7 mouse cellular contexts compared by ENCODE assay signal in the genomic region with DNA sequence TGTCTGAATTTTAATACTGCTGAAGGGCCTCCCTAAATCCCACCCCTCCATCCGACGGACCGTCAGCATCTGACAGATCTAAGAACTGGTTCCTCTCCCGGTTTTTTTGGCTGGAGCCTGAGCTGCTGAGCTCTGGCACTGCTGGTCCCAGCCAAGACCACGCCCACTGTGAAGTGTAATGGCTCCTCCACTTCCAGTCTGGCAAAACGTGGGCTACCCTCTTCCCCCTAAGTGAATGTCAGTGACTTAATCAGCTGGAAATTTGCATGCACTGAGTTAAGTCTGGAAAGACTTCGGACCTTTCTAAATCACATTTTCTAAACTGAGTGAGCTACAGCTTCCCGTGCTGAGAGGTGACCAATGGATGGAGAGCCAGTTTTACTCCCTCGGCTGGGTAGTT. TPM values are rescaled to one million over a fixed set of nuclear protein-coding genes. Genes with fewer than 3 reads are reported as not detected.
DNase-seq lines count a peak whose midpoint lies in the region; ATAC-seq and TF ChIP-seq lines count a peak whose summit lies in the region.

No protein-coding gene starts in this region.

- no peak overlapping the region for H3K4me2 ChIP-seq in midbrain, embryonic 13.5 days (replicated peaks)
- no peak overlapping the region for H3K4me2 ChIP-seq in midbrain, embryonic 15.5 days
- H3K4me2 ChIP-seq in embryonic facial prominence, embryonic 12.5 days (replicated peaks): no peak overlapping the region
- no peak overlapping the region for H3K4me2 ChIP-seq in limb, embryonic 15.5 days

- ATAC-seq in midbrain, embryonic 13.5 days: 0 out of 2 replicates have a peak, but pooled peaks have one; percentile 44
- ATAC-seq in midbrain, embryonic 15.5 days (replicated peaks): no peak
- ATAC-seq in embryonic facial prominence, embryonic 12.5 days (ENCODE audit: insufficient number of reproducible peaks, insufficient read depth, low FRiP score, low TSS enrichment): no peak
- ATAC-seq in limb, embryonic 15.5 days (ENCODE audit: insufficient number of reproducible peaks, low FRiP score, low TSS enrichment, low read depth): peak; percentile 56

- H3K9ac ChIP-seq in midbrain, embryonic 13.5 days (replicated peaks): no peak overlapping the region
- no peak overlapping the region for H3K9ac ChIP-seq in midbrain, embryonic 15.5 days
- no peak overlapping the region for H3K9ac ChIP-seq in embryonic facial prominence, embryonic 12.5 days
- no peak overlapping the region for H3K9ac ChIP-seq in limb, embryonic 15.5 days

- H3K4me3 ChIP-seq in midbrain, embryonic 13.5 days (replicated peaks): no peak overlapping the region
- H3K4me3 ChIP-seq in midbrain, embryonic 15.5 days: no peak overlapping the region
- H3K4me3 ChIP-seq in embryonic facial prominence, embryonic 12.5 days: no peak overlapping the region
- H3K4me3 ChIP-seq in heart, embryonic 10.5 days: no peak overlapping the region
- no peak overlapping the region for H3K4me3 ChIP-seq in limb, embryonic 15.5 days
- no peak overlapping the region for H3K4me3 ChIP-seq in thymus, adult 2 months (ENCODE audit: control insufficient read depth, insufficient read depth, low read length)

- TF ChIP-seq POLR2A in thymus, adult 2 months (IDR thresholded peaks at IDR 0.05; ENCODE audit: control insufficient read depth, extremely low read depth, insufficient read depth, low read length, poor library complexity): no peak

- no peak for TF ChIP-seq CTCF in thymus, adult 2 months (IDR thresholded peaks at IDR 0.05; ENCODE audit: borderline replicate concordance, control insufficient read depth, extremely low read depth, insufficient read depth, low read length, poor library complexity)

- no peaks in the 10 kb centered on the region for H3K9me3 ChIP-seq in midbrain, embryonic 13.5 days
- no peaks in the 10 kb centered on the region for H3K9me3 ChIP-seq in midbrain, embryonic 15.5 days
- H3K9me3 ChIP-seq in embryonic facial prominence, embryonic 12.5 days: no peaks in the 10 kb centered on the region
- no peaks in the 10 kb centered on the region for H3K9me3 ChIP-seq in heart, embryonic 10.5 days
- H3K9me3 ChIP-seq in limb, embryonic 15.5 days: no peaks in the 10 kb centered on the region

- no peaks in the 10 kb centered on the region for H3K36me3 ChIP-seq in midbrain, embryonic 13.5 days
- H3K36me3 ChIP-seq in midbrain, embryonic 15.5 days (replicated peaks): no peaks in the 10 kb centered on the region
- H3K36me3 ChIP-seq in embryonic facial prominence, embryonic 12.5 days: no peaks in the 10 kb centered on the region
- H3K36me3 ChIP-seq in heart, embryonic 10.5 days: peaks cover 4% of the 10 kb centered on the region; the same call in 1 of the 2 replicates
- no peaks in the 10 kb centered on the region for H3K36me3 ChIP-seq in limb, embryonic 15.5 days
- no peaks in the 10 kb centered on the region for H3K36me3 ChIP-seq in thymus, adult 2 months (ENCODE audit: control insufficient read depth, insufficient read depth, low read length)

- peaks cover 55% of the 10 kb centered on the region for H3K4me1 ChIP-seq in midbrain, embryonic 13.5 days (replicated peaks)
- peaks cover 24% of the 10 kb centered on the region for H3K4me1 ChIP-seq in midbrain, embryonic 15.5 days
- peaks cover 76% of the 10 kb centered on the region for H3K4me1 ChIP-seq in embryonic facial prominence, embryonic 12.5 days
- H3K4me1 ChIP-seq in heart, embryonic 10.5 days: peaks cover 86% of the 10 kb centered on the region
- H3K4me1 ChIP-seq in limb, embryonic 15.5 days: peaks cover 80% of the 10 kb centered on the region
- H3K4me1 ChIP-seq in thymus, adult 2 months (replicated peaks; ENCODE audit: control insufficient read depth, insufficient read depth, low read length): no peaks in the 10 kb centered on the region

- WGBS in midbrain, embryonic 13.5 days: 12% methylated on average over 9 of the region's 9 CpGs
- 9% methylated on average over 9 of the region's 9 CpGs for WGBS in midbrain, embryonic 15.5 days
- 11% methylated on average over 9 of the region's 9 CpGs for WGBS in embryonic facial prominence, embryonic 12.5 days
- WGBS in heart, embryonic 10.5 days: 16% methylated on average over 9 of the region's 9 CpGs
- WGBS in limb, embryonic 15.5 days: 13% methylated on average over 9 of the region's 9 CpGs
- 63% methylated on average over 9 of the region's 9 CpGs for whole genome bisulfite sequencing in thymus, adult 2 months

- DNase-seq in heart, embryonic 10.5 days (ENCODE audit: low spot score): no peak
- DNase-seq in thymus, adult 2 months: no peak
- no peak for DNase-seq in layer of hippocampus, adult 9-10 months (ENCODE audit: low spot score)

- H3K27ac ChIP-seq in midbrain, embryonic 13.5 days: no peak overlapping the region
- no peak overlapping the region for H3K27ac ChIP-seq in midbrain, embryonic 15.5 days
- peak overlapping the region; percentile 26; the same call in 1 of the 2 replicates for H3K27ac ChIP-seq in embryonic facial prominence, embryonic 12.5 days
- H3K27ac ChIP-seq in heart, embryonic 10.5 days: peak overlapping the region; percentile 57; the same call in 1 of the 2 replicates
- H3K27ac ChIP-seq in limb, embryonic 15.5 days: peak overlapping the region; percentile 72
- H3K27ac ChIP-seq in thymus, adult 2 months (ENCODE audit: control insufficient read depth, insufficient read depth, low read length): no peak overlapping the region

- peaks cover 30% of the 10 kb centered on the region; the same call in 1 of the 2 replicates for H3K27me3 ChIP-seq in midbrain, embryonic 13.5 days
- peaks cover 5% of the 10 kb centered on the region; the same call in 1 of the 2 replicates for H3K27me3 ChIP-seq in midbrain, embryonic 15.5 days (replicated peaks)
- 0 out of 2 replicates have a peak, but pooled peaks cover 5% of the 10 kb centered on the region for H3K27me3 ChIP-seq in embryonic facial prominence, embryonic 12.5 days
- H3K27me3 ChIP-seq in heart, embryonic 10.5 days (ENCODE audit: insufficient read depth, poor library complexity, severe bottlenecking): no peaks in the 10 kb centered on the region
- no peaks in the 10 kb centered on the region for H3K27me3 ChIP-seq in limb, embryonic 15.5 days
- H3K27me3 ChIP-seq in thymus, adult 2 months (ENCODE audit: control insufficient read depth, insufficient read depth, low read length): no peaks in the 10 kb centered on the region; the same call in 1 of the 2 replicates

RNA-seq across cellular contexts. Expression of a gene that starts 52.5 kb away (rescaled TPM):
- polyA plus RNA-seq in midbrain, embryonic 13.5 days (2015; fragmentation: Nextera tagmentation; extraction: Ambion mirVana): 1.9 and 3.5 TPM in 2 replicates
- polyA plus RNA-seq in midbrain, embryonic 15.5 days (2015; fragmentation: Nextera tagmentation; extraction: Ambion mirVana): 3.2 and 3.7 TPM in 2 replicates
- 42.0 and 42.1 TPM in 2 replicates for polyA plus RNA-seq in embryonic facial prominence, embryonic 12.5 days (2016; fragmentation: Nextera tagmentation; extraction: Ambion mirVana)
- 25.8 and 27.8 TPM in 2 replicates for polyA plus RNA-seq in heart, embryonic 10.5 days (2016; fragmentation: Nextera tagmentation; extraction: Ambion mirVana)
- polyA plus RNA-seq in limb, embryonic 15.5 days (2015; fragmentation: Nextera tagmentation; extraction: Ambion mirVana): 17.4 and 21.7 TPM in 2 replicates
- 0.65 and 0.71 TPM in 2 replicates for polyA plus RNA-seq in thymus, adult 2 months (2012; rRNA removed)

Comparison
In these comparisons a context has a peak if more than half of its experiments do, and no peak if none do; other contexts are left out.
1. ATAC-seq: peak in midbrain, embryonic 13.5 days (single experiment) and limb, embryonic 15.5 days (single experiment); none in midbrain, embryonic 15.5 days (single experiment) and embryonic facial prominence, embryonic 12.5 days (single experiment).
2. H3K27ac ChIP-seq: peak in embryonic facial prominence, embryonic 12.5 days (single experiment), heart, embryonic 10.5 days (single experiment) and limb, embryonic 15.5 days (single experiment); none in midbrain, embryonic 13.5 days (single experiment), midbrain, embryonic 15.5 days (single experiment) and thymus, adult 2 months (single experiment).